Mouse (Mus musculus) splenic B cell, adult 2 months (primary cell): ENCODE results near the gene Hspa4l.
A peak's percentile ranks its signal among the peaks of the same experiment; 100 is the strongest.

Experiments
- DNase-seq: peaks from one replicate; pipeline ENCODE4 v3.0.0-alpha.2; 2011; ENCODE audit warnings: low read depth, low spot score
- H3K27me3 ChIP-seq: 2 replicates; pipeline ENCODE4 v1.6.1; 2012; ENCODE audit warnings: mild to moderate bottlenecking, low read length, moderate library complexity, mixed read lengths; ENCODE audit not compliant: control insufficient read depth, poor library complexity, insufficient read depth, severe bottlenecking
- H3K36me3 ChIP-seq: 2 replicates; pipeline ENCODE4 v1.6.1; 2012; ENCODE audit warnings: mild to moderate bottlenecking, low read length, moderate library complexity, mixed read lengths; ENCODE audit not compliant: control insufficient read depth, poor library complexity, insufficient read depth, severe bottlenecking

Hspa4l gene

DNA sequence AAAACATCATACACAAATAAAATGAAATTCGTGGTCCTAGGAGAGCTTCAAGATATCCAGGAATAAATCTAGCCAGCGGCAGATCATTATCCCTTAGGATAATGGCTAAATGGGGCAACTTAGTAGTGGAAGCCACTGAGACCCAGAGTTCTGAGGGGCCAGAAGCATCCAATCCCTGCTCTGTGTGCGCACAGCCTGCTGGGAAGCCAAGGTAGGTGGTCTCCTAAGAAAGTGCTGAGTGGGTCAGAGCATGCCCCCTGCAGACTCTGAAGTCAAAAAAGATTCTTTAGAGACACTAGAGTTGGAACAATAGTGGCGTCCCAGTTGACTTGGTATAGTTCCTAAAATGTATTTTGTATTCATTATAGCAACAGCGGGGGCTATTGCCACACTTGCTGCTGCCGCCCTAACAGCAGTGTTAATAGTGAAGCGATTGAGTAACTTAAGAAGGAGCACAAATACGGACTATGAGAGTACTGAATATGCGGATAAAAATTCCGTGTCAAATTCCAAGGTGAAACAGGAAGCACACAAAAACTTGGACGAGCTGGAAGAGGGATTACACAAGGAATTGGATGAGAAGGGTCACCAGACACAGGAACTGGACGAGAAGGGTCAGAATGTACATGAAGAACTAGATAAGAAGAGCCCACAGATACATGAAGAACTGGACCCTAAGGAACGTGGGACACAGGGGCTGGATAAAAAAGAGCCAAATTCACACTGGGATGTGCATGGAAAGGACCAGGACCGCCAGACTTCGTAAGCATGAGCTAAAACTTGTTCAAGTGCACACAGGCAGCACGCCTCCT lies at the start of gene Hspa4l:
TSS of gene Hspa4l (plus strand) at position 472 of the 812 bp plus-strand sequence.
- no peak for DNase-seq
- no peaks in the 10 kb centered on the region for H3K36me3 ChIP-seq
- H3K27me3 ChIP-seq = no peaks in the 10 kb centered on the region

DNA sequence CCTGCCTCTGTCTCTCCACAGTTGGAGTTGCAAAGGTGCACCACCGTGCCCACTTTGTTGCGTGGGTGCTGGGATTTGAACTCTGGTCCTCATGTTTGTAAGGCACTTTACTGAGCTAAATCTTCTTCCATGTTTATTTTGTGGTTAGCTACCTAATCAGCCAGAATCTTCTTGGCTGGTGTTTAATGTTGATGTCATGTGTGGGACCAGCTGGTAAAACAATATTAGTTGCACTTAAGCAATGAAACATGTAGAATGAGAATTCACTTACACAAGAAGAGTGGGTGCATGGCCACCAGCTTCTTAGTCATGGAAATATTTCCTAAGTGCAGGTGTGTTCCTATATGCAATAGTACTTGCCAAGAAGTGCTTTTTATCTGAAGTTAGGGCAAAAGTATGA lies 49.1 kb upstream of the Hspa4l start:
- Histone ChIP-seq H3K36me3 (no peaks in the 10 kb centered on the region), H3K27me3 (no peaks in the 10 kb centered on the region)
- no peak for DNase-seq

GRCm38 (mm10) chr3:40698834-40699233 lies 45.5 kb upstream of the Hspa4l start:
- no peak for DNase-seq
- no peaks in the 10 kb centered on the region for H3K36me3 ChIP-seq
- no peaks in the 10 kb centered on the region for H3K27me3 ChIP-seq

DNA sequence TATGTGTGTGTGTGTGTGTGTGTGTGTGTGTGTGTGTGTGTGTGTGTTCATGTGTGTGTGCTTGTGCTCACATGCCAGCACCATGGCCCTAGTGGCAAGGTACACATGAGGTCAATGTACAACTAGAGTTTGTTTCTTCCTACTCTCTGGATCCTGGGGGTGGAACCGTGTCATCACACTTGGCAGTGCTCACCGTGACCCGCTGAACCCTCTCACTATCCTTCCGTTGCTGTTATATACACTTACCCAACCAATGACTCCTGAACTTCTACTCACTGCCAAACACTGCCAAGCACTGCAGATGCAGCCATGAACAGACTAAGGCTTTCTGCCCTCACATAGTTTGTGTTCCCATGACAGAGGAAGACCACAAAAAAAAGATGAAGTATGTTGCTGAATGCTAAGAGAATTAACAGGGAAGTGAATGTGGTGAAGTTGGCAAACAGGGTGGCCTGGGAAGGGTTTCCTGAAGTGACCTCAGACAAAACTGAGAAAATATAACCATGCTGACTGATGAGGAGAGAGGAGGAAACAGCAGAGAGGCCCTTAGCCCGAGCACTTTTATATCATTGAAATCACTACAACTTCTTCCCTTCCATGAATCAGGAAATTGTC lies 39.4 kb upstream of the Hspa4l start:
- Histone ChIP-seq H3K27me3 (no peaks in the 10 kb centered on the region), H3K36me3 (no peaks in the 10 kb centered on the region)
- DNase-seq = no peak

GRCm38 (mm10) chr3:40708655-40709054 lies 35.6 kb upstream of the Hspa4l start, which contains the start of gene Slc25a31:
Slc25a31 (plus strand) TSS chr3:40708855.
- Histone ChIP-seq H3K36me3 (no peaks in the 10 kb centered on the region), H3K27me3 (no peaks in the 10 kb centered on the region)
- DNase-seq = no peak

- Histone ChIP-seq H3K27me3 (no peaks in the 10 kb centered on the region), H3K36me3 (no peaks in the 10 kb centered on the region)
- no peak for DNase-seq
These were observed 28.2 kb upstream of the Hspa4l start for GRCm38 (mm10) chr3:40716056-40716455.

DNA sequence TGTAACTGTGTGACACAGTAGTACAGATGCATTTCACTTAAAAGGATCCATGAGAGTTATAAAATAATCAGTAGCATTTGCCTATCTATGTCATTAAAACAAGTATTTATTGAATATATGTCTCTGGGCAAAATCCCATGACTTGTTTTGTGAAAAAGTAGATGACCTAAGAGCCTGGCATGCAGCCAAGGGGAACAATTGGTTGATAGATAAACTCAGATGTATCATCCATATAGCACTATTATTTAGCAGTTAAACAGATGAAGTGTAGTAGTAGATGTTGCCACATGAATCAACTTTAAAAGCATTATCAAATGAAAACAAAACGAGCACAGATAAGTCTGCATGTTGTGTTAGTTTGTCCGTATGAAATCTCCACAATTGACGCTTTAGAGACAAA lies 25.3 kb upstream of the Hspa4l start:
- Histone ChIP-seq H3K36me3 (no peaks in the 10 kb centered on the region), H3K27me3 (no peaks in the 10 kb centered on the region)

GRCm38 (mm10) chr3:40738381-40738912 lies 5.8 kb upstream of the Hspa4l start:
- DNase-seq = no peak
- H3K36me3 ChIP-seq = no peaks in the 10 kb centered on the region
- H3K27me3 ChIP-seq = no peaks in the 10 kb centered on the region

More for the DNA sequence above, 25.3 kb upstream of the Hspa4l start:
- DNase-seq = no peak

DNA sequence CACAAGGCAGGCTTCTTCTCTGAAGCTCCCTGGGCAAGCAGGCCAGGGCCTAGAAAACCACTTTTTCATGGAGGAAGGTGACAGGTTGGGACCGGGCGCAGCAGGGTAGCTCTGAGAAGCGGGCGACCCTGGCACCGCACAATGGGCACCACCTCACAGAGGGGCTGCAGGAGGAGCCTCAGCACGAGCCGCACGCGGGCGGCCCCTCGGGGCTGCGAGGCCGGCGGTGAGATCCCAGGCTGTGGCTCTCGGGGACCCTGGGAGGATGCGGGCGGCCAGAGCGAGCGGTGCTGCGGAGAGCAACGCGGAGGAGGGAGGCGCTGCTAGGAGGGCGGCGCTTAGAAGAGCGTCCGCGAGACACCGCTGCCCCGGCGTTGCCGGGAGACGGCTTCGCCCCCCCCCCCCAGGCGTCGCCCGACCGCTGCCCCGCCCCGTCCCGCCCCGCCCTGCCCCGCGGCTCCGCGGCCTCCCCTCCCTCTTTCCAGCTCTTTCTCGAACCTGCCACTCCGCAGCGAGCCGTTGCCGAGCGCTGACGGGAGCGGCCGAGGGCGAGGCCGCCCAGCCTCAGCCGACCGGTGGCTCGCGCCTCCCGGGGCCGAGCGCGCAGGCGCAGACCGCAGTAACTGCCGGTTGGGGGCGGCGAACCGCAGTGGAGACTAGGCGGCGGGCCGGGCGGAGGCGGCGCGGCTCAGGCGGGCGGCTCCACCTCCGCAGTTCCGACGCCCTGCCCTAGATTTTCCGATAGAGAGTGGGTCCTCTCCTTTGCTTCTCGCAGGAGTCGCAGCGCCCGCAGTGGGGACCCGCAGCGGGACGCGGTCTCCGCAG lies 753 bp downstream of the Hspa4l start:
- DNase-seq = peak; percentile 93
- no peaks in the 10 kb centered on the region for H3K36me3 ChIP-seq
- no peaks in the 10 kb centered on the region for H3K27me3 ChIP-seq

- Histone ChIP-seq H3K27me3 (no peaks in the 10 kb centered on the region), H3K36me3 (no peaks in the 10 kb centered on the region)
- DNase-seq = peak; percentile 37
These were observed 1.6 kb downstream of the Hspa4l start for GRCm38 (mm10) chr3:40745661-40746547.

DNA sequence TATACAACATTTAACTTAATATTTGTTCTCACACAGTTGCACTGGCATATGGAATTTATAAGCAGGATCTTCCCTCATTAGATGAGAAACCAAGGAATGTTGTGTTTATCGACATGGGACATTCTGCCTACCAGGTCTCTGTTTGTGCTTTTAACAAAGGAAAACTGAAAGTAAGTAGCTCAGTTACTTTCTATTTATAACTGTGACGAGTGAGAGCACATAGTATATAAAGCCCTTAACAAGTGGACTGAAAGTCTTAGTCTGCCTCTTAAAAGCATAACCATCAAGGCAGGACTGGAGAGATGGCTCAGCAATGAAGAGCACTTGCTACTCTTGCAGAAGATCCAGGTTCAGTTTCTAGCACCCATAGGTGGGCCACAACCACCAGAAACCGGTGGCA lies 16.5 kb downstream of the Hspa4l start:
- DNase-seq = peak; percentile 4
- Histone ChIP-seq H3K36me3 (peaks cover 1% of the 10 kb centered on the region; the same call in 1 of the 2 replicates), H3K27me3 (no peaks in the 10 kb centered on the region)

DNA sequence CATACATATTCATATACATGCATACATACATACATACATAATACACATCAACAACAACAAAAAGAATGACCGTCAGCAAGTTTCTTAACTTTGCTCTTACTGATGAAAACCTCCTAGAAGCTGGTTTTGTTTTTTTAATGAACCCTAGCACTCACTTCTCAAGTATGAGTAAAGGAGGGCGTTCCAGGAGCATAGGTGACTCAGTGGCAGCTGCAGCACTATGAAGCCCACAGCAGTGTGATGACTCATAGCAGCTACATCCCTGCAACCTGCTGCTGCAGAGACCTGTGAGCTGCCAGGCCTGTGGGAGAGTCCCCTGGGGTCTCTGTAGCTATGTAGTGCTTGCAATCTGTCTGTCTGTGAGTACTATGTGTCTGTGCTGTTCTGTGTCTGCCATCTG lies 17.0 kb downstream of the Hspa4l start:
- no peak for DNase-seq
- Histone ChIP-seq H3K36me3 (peaks cover 4% of the 10 kb centered on the region; the same call in 1 of the 2 replicates), H3K27me3 (no peaks in the 10 kb centered on the region)

GRCm38 (mm10) chr3:40793783-40794182 lies 49.5 kb downstream of the Hspa4l start:
- no peak for DNase-seq
- no peaks in the 10 kb centered on the region for H3K27me3 ChIP-seq
- no peaks in the 10 kb centered on the region; the same call in 1 of the 2 replicates for H3K36me3 ChIP-seq

DNA sequence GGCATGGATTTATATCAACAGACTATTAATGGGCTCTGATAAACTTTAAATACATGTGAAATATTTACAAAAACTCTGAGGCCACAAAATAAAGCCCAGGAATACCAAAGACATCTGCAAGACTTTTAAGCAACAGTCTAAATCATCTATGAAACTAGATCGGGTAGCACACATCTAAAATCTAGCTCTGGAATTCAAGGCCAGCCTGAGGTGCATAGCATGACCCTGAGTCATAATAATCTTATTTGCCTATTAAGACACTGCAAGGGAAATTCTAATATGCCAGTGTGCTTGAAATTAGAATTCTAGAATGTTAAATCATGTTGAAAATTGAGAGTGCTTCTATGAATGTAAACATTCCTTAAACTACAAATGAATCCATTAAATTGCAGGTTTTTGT lies 53.8 kb downstream of the Hspa4l start:
- no peaks in the 10 kb centered on the region for H3K27me3 ChIP-seq
- no peak for DNase-seq
- H3K36me3 ChIP-seq = no peaks in the 10 kb centered on the region
